Mouse (Mus musculus) heart, postnatal 0 days (tissue): ENCODE results near the gene Dennd4b.

Experiments used
- CTCF ChIP-seq: IDR thresholded peaks from 2 replicates; pipeline ENCODE4 v1.5.1; 2016; ENCODE audit warnings: antibody characterized with exemption, control low read depth, low read depth
- EP300 ChIP-seq: IDR thresholded peaks from 2 replicates; pipeline ENCODE4 v1.6.1; 2016; ENCODE audit warnings: antibody characterized with exemption, low read depth

DNA sequence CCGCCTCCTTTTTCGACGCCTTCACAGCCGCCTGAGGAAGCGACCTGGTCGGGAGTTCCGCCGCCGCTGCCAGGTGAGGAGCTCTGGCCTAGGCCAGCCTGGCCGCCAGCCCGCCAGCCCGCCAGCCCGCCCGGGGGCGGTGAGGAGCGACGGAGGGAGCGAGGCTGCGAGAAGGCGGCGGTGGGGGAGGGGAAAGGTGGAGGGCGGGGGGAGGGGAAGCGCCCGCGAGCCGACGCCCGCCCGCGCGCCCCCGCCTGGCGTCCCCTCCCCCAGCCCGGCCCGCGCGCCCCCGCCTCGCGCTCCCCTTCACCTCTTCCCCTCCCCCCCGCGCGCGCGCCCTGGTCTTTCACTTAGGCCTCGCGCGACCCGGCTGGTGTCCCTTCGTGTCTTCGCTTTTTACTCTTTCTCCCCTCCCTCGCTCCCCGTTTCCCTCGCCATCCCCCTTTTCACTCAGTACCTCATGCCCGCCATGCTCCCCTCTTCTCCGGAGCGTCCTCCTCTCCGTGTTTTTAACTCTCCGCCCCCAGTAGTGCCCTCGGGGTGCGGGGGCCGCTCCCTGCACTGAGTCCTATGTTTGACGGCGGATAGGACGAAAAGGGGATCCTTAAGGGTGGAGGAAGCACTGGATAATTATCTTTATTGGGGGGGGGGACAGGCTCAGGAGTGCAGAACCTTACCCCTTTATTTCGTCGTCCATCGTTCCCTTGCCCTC, 28.5 kb downstream of the Dennd4b start:
- TF ChIP-seq CTCF = no peak
- no peak for TF ChIP-seq EP300
